Mouse (Mus musculus) gastrocnemius, adult 8-10 months (tissue): ENCODE results near the gene Grm3. TPM values are rescaled to one million over a fixed set of nuclear protein-coding genes. Genes with fewer than 3 reads are reported as not detected.

ENCODE experiments used
- DNase-seq, 2 experiments: peaks; one replicate each; pipeline ENCODE4 v3.0.0; 2022; ENCODE audit warnings: low spot score in 2 of 2
- total RNA-seq, 4 experiments: library from RNA; stranded (reverse); gene quantifications; 2 replicates each; pipeline ENCODE4 v1.2.4; 2022

Gene Grm3
- not detected for total RNA-seq

- no peak for DNase-seq
Observed at GRCm38 (mm10) chr5:9724956-9725600, at the start of gene Grm3. Gene Grm3, minus strand, starts transcription at chr5:9725170.

- DNase-seq: no peak
Observed at GRCm38 (mm10) chr5:9755751-9756150, 30.8 kb upstream of the Grm3 start.

GRCm38 (mm10) chr5:9748184-9748583 is 23.2 kb upstream of the Grm3 start:
- no peak for DNase-seq

- DNase-seq: no peak
Observed at GRCm38 (mm10) chr5:9744120-9744519, 19.1 kb upstream of the Grm3 start.

GRCm38 (mm10) chr5:9725601-9726268 is 765 bp upstream of the Grm3 start:
- no peak for DNase-seq

- DNase-seq: no peak
Observed at GRCm38 (mm10) chr5:9724287-9724955, 549 bp downstream of the Grm3 start.

GRCm38 (mm10) chr5:9721136-9721535 is 3.8 kb downstream of the Grm3 start:
- DNase-seq: no peak

- DNase-seq: no peak
Observed at GRCm38 (mm10) chr5:9716295-9716694, 8.7 kb downstream of the Grm3 start.

GRCm38 (mm10) chr5:9707096-9707495 is 17.9 kb downstream of the Grm3 start:
- DNase-seq: no peak

- DNase-seq: no peak
Observed at GRCm38 (mm10) chr5:9703385-9704009, 21.5 kb downstream of the Grm3 start.

- DNase-seq: no peak
Observed at GRCm38 (mm10) chr5:9702656-9703384, 22.1 kb downstream of the Grm3 start.

GRCm38 (mm10) chr5:9692333-9692732 is 32.6 kb downstream of the Grm3 start:
- no peak for DNase-seq

- DNase-seq: no peak
Observed at GRCm38 (mm10) chr5:9690599-9691242, 34.2 kb downstream of the Grm3 start.

GRCm38 (mm10) chr5:9690192-9690591 is 34.8 kb downstream of the Grm3 start:
- DNase-seq: no peak

- no peak for DNase-seq
Observed at GRCm38 (mm10) chr5:9683204-9683603, 41.8 kb downstream of the Grm3 start.

- no peak for DNase-seq
Observed at GRCm38 (mm10) chr5:9669002-9669401, 56.0 kb downstream of the Grm3 start.

GRCm38 (mm10) chr5:9663416-9663815 is 61.6 kb downstream of the Grm3 start:
- no peak for DNase-seq

GRCm38 (mm10) chr5:9661870-9662589 is 62.9 kb downstream of the Grm3 start:
- DNase-seq: no peak

GRCm38 (mm10) chr5:9638612-9639011 is 86.4 kb downstream of the Grm3 start:
- no peak for DNase-seq

GRCm38 (mm10) chr5:9627220-9627619 is 97.8 kb downstream of the Grm3 start:
- DNase-seq: no peak
